Mouse (Mus musculus): ENCODE measurements around the gene Pkdrej. TPM values are rescaled to one million over a fixed set of nuclear protein-coding genes. Genes with fewer than 3 reads are reported as not detected.
"Not testable (repeated sequence)": the region's sequence is repeated elsewhere in the genome, so short reads cannot be mapped to it uniquely, and the experiment has no call there.

Pkdrej gene
- total RNA-seq, 2 experiments from 2014 or later, result 0.68 to 0.69 TPM

DNA sequence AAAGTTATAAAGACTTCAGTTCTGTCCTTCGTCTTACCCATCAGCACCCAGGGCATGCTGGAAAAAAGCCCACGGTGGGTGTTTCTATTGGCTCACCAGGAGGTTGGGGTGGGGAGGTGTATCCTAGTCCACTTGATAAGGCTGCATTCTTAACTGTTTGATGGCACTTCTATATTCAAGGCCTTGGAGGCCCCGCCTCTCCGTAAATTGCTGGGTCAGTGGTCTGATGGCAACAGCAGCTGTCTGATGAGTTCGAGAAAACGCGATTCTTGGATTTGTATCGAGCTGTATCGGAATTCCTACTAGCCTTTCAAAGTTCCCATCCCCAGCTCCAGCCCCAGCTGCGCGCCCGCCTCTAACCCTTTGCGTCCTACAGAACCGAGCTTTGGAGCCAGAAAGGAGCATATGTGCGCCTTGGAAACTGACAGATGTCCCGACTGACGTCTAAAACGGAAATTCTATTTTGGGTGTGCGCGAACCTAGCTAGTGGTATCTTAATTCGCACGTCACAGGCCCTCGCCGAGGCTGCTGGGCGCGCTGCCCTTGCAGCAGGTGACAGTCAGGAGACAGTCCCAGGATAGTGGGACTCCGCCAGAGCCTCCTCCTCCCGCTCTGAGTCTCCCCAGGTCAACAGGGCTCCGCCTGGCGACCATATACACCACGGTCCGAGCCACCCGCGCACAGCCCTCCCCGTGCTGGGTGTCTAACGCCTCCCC lies 10.6 kb downstream of the Pkdrej start:
- DNase-seq (ENCODE audit: low spot score), result peak; percentile 91

DNA sequence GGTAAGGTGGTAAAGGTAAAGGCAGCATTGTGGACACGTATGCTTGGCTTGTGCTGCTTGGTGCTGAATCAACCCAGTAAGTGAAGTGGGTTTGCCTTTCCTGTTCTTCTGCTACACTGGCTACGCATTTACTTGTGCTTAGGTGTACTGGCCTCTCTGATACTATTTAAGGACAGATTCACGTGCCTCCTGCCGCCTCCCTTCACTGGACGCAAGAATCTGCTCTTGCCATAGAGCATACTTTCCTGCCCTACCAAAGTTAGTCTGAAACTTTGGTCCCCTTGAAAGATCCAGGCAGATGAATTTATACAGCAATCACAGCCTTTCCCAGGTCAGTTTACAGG lies 11.1 kb downstream of the Pkdrej start:
- DNase-seq (ENCODE audit: low spot score), result no peak

DNA sequence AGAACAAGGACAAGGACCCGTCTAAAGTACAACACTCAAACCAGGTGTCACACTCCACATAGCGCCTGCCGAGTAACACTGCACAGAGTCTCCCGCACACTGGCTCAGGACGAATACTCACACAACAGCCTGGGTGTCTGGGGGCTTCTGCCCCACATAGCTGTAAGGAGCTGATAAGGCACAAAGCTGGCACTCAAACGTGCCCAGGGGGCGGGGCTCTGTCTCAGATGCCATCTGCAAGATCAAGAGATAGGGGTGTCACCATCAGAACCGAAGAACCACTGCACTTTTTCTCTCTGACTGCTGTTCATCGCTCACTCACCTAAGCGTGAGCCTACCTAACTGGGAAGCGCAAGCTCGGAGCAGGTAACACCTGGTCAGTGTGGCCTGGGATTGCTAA lies 12.4 kb downstream of the Pkdrej start:
- DNase-seq (ENCODE audit: low spot score), result no peak

DNA sequence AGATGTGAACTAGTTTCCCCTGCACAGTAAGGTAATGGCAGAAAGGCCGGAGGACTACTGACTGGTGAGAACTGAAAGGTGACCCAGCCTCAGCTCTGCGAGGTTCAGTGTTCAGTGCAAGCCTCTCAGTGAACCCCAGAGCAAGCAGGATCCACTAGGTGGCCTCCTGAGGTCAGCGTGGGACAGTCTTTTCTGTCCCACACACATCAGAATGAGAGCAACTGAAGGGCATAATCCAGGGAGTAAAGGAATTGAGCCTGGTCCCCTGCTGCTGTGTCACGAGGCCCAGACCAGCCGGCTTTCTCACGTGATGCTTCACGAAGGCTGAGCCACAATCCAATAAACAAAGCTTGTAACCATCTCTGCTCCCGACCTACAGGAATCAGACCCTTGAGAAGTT lies 13.1 kb downstream of the Pkdrej start:
- DNase-seq (ENCODE audit: low spot score), result no peak

DNA sequence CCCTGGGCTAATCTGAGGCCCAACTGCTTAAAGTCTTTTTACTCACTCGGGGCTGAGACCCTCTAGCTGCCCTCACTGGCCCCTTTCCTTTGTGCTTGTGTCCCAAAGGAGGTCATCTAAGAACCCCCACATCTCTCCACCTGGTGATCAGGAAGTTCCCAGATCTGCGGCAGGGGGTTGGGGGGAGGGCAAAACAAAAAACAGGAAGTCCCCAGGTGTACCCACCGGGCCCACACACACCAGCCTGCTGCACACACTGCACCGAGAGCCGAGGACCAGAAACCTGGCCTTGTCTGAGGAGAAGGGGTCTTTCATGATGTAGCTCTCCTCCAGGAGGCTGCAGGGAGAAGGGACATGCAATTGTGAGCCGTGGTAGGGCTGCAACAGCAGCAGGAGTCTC lies 13.5 kb downstream of the Pkdrej start:
- no peak for DNase-seq (ENCODE audit: low spot score)

DNA sequence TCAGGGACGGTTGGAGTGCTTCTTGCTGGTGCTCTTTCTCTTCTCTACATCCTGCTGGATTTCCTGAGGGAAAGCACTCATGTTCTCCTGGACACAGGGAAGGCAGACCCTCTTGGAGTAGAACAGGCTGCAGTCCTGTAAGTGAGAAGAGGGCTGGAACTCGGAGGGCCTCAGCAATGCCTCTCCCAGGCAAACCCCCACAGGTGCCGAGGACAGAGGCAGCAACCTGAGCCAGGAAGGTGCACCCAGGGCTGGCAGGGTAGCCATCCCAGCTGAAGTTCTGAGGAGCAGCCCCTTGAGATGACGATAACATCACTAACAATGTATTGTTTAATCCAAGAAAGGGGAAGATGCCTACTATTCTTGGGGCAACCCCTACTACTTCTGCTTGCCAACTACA lies 14.1 kb downstream of the Pkdrej start:
- no peak for DNase-seq (ENCODE audit: low spot score)

DNA sequence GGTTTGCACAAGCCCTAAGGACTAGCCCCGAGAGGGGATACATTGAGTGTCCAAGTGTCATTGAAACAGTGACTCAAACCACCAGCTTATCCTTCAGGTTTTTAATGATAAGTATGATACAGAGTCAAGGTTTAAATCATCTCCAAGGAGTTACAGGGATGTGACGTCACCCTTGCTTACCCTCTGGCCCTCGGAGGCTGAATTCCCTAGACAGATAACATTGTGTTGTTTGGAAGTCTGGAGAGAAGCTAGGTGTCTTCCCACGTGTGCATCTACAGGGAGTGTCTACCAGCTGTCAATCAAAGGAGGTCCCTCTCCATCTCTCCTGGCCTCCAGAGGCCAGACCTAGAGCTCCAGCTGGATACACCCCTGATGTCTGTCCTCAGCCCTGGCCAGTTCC lies 14.6 kb downstream of the Pkdrej start:
- no peak for DNase-seq (ENCODE audit: low spot score)

DNA sequence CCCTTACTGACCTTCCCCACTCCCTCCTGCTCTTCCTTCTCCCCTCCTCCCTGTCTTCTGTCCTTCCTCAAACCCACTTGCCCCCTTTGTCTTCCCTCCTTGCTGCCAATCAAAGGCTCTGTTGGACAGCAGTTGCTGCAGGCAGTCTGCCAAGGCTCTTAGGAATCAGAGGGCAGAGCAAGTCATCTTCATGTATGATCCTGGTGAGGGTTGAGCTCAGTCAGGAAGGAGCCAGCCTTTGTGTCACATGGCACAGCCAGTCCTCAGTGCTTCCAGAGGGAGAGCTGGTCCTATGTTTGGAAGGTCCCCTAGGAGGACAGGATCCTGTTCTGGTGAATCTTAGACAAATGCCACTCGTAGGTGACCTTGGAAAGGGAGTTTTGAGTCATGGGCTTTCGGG lies 18.6 kb downstream of the Pkdrej start:
- DNase-seq (ENCODE audit: low spot score), result no peak

DNA sequence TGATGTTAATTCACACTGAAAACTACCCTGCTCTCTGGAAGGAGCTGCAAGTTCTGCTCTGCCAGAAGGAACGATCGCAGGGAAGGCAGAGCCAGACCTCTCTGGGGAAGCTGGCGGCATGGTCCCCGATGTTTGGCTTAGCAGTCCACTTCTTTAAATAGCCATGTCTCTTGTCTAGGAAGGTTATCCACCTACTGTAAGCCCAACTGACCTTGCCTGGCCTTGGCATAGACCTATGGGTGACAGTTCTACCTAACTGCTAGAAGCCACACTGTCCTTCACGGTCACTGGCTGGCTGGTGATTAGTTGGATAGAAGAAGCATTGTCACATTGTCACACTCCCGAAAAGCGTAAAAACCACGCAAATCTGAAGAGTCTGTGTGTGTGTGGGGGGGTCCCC lies 22.9 kb downstream of the Pkdrej start:
- DNase-seq (ENCODE audit: low spot score), result peak; percentile 45

DNA sequence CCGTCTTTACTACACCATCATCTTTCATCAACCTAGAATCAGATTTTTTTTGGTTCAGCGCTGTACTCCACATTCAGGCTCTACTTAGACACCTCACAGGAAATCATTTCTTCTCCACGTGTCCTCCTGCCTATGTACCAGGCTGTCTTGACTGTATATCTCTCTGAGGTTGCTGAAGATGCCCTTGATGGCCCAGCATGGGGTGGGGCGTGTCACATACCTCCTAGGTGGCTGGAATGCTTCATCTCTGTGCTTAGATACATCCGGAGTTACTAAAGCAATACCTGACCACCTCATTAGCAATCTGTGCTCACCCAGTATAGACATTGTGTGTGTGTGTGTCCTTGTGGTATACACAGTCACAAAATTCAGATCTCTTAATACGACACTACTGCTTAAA lies 26.0 kb downstream of the Pkdrej start:
- DNase-seq (ENCODE audit: low spot score), result no peak

DNA sequence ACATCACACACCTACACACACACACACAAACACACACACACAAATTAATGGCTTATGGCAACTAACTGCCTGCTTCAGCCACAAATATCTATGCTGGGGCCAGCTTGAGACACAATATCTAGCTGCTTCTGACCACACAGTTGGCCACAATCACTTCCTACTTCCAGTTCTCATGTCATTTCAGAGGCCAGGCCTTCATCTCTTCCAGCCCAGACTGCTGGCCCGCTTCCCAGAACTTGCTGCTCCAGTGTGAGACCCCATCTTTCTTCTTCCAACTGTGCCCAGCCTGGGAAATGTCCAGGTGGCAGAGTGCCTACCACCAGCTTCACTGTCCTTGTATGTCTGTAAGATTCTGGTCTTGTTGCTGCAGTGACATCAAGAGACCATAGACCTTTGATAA lies 28.7 kb downstream of the Pkdrej start:
- no peak for DNase-seq (ENCODE audit: low spot score)

DNA sequence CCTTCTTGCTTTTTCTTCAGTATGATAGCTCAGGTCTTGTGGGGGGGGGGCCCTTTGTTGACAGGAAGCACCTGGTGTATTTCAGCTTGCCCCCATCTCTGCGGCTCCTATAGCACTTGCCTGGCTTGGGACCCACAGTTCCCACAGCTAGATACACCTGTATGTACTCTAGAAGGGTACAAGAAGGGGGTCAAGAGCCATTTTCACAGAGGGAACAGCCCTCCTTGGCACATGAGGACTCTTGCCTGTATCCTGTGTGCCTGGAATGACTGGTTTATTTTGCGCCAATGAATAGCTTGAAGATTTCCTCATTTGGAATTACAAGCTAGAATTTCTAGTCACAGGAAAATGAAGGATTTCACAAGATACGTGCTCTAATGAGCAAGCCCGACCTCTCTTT lies 30.1 kb downstream of the Pkdrej start:
- DNase-seq (ENCODE audit: low spot score), result no peak

DNA sequence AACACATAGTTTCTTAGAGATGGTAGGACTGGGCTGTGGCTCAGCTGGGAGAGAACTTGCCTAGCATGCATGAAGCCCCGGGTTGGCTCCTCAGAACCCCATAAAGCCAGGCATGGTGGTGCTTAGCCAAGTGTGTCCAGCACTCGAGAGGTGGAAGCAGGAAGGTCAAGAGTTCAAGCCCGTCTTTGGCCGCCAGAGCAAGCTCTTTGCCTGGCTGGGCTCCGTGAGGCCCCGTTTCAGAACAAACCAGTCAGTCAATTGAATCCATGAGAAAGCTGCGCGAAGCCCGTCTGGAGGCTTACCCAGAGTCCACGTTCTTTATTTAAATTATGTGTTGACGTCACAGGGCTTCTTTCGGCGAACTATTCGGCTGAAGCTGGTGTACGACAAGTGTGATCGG lies 32.9 kb downstream of the Pkdrej start:
- DNase-seq (ENCODE audit: low spot score), result no peak

DNA sequence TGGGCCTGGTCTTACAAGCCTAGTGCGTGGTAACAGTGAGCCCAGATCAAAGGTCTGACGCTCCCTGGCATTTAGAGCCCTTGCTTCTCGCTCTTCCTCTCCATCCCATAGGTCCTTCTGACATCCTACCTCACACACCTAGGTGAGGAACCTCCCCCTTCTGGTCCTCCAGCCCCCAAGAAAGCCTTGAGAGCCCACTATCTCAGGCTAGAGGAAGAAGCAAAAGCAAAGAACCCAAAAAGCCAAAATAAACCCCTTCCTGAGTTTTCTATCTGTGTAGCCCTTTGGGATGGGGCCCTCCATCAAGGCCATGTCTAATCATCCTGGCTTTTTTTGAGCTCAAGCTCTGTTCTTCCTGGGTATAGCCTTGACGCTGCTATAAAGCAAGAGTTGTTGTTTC lies 33.5 kb downstream of the Pkdrej start:
- no peak for DNase-seq (ENCODE audit: low spot score)

DNA sequence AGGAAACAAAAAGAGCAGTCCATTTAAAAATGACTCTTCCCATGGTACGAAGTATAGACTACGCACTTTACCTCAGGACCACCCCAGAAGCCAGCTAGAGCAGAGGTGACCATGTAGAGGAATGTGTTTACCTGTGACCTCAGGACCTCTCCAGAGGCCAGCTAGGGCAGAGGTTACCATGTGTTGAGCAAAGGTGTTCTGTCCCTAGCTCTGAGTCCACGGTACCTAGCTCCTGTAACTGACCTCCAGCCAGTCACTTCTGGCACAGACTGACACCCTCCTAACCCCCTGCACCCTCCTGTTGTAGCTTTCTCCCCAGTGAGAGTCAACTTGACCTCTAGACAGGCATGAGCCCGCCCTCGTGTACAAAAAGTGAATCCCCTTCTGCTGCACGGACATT lies 34.1 kb downstream of the Pkdrej start:
- DNase-seq (ENCODE audit: low spot score), result no peak

DNA sequence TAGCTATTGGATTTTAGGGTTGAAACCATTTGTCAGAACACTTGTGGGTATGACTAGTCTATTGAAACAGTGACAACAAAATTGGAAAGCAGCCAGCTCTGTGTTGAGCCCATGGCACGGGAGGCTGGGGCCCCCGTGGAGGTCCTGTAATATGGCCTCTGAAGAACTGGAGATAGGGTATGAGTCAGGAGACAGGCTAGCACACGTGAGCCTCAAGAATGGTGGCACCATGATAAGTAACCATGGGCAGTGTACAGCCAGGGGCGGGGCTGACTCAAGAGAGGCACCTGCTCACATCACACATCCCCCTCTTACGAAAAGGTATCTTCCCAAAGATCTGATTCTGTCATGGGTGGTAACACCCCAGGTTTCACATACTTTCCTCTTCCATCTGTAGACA lies 34.8 kb downstream of the Pkdrej start:
- DNase-seq (ENCODE audit: low spot score), result no peak

DNA sequence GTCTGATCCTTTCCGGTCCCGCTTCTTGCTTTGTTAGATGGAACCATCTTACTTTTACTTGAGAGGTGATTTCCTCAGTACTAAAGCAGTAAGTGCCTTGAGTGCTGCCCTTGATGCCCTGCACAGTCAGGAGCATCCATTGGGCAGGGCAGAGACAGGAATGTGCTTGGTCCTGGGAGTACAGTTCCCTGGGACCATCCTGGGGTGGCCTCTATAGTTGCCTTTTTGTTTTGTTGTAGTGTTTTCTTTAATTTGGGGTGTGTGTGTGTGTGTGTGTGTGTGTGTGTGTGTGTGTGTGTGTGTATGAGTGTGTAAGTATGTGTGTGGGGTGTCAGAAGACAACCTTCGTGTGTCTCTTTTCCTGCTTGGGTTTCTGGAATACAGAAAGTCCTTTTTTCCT lies 37.2 kb downstream of the Pkdrej start:
- DNase-seq (ENCODE audit: low spot score), result no peak

DNA sequence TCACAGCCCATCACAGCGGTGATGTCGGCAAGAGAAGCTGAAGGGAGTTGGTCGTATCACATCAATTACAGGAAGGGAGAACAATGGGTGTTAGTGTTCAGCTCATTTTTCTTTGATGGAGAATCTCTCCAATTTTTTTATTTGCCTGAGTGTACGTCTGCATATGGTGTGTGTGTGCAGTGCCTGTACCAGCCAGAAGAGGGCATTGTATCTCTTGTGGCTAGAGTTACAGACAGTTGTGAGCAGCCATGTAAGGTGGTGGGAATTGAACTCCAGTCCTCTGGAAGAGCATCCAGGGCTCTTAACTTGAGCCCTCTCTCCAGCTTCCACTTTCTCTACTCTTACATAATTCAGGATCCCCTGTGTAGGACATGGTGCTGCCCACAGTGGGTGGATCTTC lies 38.4 kb downstream of the Pkdrej start:
- no peak for DNase-seq (ENCODE audit: low spot score)

DNA sequence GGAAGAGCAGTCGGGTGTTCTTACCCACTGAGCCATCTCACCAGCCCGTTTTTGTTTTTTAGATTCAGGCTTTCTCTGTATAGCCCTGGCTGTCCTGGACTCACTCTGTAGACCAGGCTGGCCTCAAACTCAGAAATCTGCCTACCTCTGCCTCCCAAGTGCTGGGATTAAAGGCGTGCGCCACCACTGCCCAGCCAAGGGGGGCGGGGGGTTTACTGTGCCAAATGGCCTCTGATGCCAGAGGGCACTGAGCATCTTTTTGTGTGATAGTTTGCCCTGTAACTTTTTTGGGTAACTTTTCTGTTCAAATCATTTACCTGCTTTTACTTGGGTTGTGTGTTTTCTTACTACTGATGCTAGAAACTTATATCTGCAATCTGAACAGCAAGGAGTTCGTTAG lies 42.6 kb downstream of the Pkdrej start:
- not testable (repeated sequence) for DNase-seq (ENCODE audit: low spot score)

DNA sequence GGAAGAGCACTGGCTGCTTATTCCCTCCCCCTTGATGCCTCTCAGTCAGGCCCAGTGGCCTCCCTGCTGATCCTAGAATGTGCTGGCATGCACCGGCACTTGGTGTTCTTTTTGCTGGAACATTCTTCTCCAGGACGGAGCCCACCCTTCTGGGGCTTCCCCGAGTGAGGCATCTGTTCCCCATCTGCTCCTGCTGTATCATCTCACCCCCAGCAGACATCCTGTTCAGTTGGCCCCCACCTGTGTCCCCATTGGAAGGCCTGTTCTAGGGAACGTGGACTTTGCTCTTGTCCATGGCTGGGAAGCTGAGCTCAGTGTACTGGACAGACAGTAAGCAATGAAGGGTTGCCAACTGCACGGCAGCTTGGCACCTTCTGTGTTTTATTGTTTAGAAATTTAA lies 44.8 kb downstream of the Pkdrej start:
- peak; percentile 31 for DNase-seq (ENCODE audit: low spot score)

DNA sequence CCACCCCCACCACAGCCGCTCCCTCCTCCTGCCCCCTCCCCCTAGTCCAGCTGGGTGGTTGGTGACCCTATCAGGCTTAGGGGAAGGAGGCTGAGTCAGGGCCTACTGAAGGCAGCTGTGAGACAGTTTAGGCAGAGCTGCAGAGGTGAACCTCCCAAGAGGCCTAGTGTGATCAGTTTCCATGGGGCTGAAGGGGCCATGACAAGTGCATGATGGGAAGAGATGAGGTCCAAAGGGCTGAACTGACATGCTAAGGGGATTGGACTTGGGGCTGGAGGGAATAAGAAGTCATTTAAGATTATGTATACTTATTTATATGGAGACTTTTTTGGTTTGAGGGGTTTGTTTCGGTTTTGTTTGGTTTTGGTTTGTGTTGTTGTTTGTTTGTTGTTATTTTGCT lies 45.3 kb downstream of the Pkdrej start:
- no peak for DNase-seq (ENCODE audit: low spot score)

DNA sequence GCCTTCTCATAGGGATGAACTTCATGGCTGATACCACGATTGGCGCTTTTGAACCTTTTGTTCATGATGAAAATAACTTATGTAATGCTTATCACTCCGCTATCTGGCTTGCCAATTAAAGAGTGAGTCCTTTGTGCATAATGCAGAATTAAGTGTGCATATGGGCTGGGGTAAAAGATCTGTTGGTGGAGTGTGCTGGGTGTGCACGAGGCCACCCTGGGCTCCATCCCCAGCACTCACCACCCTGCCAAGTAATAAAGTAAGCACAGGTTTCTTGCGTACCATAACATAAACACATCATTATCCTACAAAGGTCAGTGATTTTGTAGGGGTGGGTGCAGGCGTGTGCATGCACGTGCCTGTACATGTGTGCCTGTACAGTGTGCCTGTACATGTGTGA lies 46.5 kb downstream of the Pkdrej start:
- DNase-seq (ENCODE audit: low spot score), result no peak

DNA sequence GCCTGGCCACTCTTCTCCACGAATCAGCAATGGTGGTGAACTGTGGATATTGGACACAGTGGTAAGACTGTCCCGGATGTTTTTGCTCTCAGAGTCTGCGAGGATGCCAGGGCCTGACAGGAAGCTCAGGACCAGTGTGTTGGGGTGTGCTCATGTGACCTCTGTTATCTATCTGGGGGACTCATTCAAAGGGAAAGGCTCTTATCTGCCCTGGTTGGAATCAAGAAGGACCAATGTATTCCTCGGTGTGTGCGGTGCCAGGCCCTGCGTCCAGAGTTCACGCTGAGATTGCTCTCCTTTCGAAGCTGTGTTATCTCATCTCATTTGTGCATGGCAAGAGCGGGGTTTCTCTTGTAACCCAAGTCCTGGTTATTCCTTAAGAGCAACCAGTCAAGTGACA lies 47.1 kb downstream of the Pkdrej start:
- no peak for DNase-seq (ENCODE audit: low spot score)

DNA sequence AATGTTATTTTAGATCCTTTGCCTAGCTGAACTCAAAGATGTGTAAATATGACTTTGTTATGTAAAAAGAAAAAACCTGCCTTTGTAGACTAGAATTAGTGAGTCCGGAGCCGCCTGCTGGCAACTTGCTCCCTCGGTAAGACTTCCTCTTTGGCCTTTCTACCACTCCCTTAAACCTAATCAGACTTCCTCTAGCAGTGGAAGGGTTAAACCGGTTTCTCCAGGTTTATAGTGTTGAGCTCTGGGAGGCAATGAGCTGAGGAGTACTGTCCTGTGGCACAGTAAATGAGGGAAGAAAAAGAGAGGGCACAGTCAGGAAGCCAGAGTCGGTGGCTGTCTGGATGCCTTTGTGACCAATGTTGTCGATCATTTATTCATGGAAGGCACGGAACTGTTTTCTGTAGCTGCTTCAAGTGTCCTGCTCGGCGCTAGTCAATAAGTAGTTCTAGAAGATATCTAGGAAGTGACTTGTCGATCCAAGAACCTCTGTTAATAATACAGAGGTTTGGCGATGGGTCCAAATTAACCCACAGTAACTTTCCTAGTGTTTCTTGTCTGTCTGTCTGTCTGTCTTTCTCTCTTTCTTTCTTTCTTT lies 49.3 kb downstream of the Pkdrej start:
- DNase-seq (ENCODE audit: low spot score), result no peak
